Mouse (Mus musculus) neutrophil, adult 5-6 weeks (primary cell): ENCODE results near the gene Vwa3b. TPM values are rescaled to one million over a fixed set of nuclear protein-coding genes. Genes with fewer than 3 reads are reported as not detected.

Source experiments
- ATAC-seq: fragments of 151-379, 151-347 bp; 2 replicates; pipeline ENCODE4 v1.8.0; 2017; ENCODE audit warnings: mild to moderate bottlenecking, moderate TSS enrichment; ENCODE audit not compliant: insufficient number of reproducible peaks, poor library complexity, low FRiP score, severe bottlenecking; ENCODE audit errors: extremely low read depth
- total RNA-seq: library from RNA; stranded (forward); fragments of 200-1000 nt; gene quantifications from 2 replicates; pipeline ENCODE4 v1.2.3, GENCODE M21; 2017

Vwa3b gene
- total RNA-seq, 1 experiment from 2014 or later = 0.35 TPM

DNA sequence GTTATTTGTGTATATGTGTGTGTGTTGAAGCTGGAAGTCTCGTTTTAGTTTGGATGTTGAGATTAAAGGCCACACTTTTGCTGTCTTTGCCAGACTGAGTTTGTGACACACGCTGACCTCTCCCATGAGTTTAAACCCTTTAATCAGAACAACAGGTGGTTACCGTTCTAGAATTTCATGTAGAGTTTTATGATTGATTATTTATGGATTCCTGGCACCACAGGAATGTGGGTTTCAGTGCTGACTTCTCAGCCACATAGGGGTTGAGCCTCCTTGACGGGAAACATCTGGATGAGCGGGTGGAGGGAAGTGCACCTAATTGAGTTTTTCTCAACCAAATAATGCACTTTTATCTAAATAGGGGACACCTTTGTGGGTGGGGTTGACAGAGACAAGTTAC lies 19.1 kb downstream of the Vwa3b start:
- no peak for ATAC-seq

DNA sequence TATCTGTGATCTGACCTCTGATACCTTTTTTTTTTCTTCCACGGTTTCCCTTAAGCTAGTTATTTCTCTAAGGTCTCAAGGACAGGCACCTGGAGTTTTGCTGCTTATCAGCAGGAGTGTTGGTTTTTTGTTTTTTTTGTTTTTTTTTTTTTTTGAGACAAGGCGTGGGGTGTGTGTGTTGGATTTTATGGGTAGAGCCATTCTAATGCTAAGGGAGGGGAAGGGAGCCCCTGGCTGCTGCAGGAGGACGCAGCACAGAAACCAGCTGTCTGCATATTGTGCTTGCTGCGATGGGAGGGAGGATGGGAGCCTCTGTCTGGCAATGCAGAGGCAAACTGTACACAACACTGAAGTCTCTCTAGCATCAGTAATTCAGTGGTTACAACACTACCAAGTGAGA lies 22.8 kb downstream of the Vwa3b start:
- ATAC-seq = no peak

DNA sequence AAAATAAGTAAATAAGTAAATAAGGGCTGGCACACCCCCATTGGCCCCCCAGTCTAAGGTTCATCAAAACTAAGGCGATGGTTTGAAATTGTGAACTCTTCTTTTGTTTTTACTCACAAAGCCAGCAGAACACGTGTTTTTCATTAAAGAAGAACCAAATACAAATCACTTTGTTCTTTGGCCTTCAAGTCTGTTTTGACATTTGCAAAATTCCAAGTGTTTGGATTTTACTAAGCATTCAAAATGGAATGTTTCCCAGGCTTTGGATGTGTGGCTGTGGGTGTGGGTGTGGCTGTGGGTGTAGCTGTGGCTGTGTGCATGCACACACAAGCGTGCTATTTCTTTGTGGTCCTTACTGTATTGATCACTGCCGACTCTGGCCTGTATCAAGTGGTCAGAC lies 27.3 kb downstream of the Vwa3b start:
- ATAC-seq = no peak

DNA sequence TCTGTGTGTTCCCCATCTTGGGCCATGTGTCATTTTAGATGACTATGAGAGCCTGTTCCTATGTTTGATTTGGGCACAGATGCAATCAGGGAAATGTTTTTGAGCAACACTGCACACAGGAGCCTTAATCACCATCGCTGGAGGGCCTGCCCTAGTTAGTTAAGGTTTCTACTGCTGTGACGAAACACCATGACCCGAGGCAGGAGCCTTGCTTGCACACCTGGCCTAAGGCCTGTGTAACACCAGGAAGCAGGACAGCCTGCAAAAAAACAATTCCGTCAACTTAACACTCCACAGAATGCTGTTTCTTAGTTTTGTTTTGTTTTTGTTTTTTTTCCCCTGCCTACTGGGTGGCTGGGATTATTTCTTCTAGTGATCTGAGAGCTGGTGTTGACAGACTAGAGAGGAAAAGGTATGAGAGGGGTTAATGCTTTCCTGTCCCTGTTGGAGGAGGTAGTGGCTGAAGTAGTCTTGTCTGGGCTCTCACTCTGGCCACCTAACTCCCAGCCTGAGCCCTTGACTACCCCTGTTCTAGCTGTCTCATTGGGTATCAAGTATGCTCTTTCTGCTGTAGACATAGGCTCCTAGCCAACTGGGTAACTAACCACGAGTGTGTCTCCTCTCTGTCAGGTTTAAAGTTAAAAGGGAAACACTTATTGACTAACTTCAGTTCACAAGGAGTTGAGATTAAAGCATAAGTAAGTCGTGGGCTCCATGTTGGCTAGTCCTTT lies 30.6 kb downstream of the Vwa3b start:
- ATAC-seq = no peak

DNA sequence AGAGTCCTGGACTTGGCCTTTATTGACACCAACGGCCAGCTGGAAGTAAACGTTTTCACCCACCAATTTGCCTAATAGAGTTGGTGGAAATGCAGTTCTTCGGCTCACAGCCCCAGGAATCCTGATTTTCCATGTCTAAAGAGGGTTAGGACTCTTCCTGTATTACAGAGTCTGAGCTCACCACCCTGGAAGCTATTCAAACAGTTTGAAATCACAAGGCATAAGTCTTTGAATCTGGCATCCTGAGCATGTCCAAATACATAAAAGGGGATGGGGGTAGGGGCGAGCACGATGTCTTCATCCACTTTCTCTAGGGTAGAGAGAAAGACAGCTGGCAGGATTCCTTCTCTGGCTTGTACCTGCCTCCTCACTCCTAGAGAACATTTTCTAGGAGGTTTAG lies 34.5 kb downstream of the Vwa3b start:
- ATAC-seq = no peak

DNA sequence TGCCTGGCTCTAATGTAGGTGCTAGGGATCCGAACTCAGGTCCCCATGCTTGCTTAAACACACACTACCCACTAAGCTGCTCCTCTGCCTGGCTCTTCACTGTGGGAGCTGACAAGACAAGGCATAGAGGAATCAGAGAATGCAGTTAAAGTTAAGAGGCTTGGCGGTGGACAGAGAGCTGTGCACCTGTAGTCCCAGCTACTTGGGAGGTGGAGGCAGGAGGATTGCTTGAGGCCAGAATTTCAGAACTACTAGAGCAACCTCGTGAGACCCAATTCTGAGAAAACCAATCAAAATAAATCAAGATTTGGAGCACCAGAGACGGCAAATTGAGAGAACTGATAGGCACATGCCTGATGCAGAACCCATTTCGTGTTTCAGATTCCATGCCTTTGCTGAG lies 36.7 kb downstream of the Vwa3b start:
- no peak for ATAC-seq

DNA sequence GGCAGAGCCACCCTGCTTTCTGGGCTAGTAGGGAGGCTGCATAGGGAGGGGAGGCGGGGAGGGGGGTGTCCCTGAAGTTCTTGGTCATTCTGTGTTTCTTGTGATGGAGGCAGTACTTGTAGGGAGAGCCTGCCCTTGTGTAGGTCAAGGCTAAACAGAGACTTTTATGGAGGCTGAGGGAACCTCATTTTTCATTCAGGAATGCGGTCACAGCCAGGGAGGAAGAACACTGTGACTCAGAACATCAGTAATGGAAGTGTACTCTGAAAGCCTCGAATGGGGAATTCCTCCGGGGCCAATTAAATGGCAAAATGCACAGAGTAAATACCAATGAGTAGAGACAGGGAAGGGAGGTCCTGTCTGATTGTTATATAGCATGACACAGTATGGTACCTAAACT lies 37.4 kb downstream of the Vwa3b start:
- ATAC-seq = no peak

DNA sequence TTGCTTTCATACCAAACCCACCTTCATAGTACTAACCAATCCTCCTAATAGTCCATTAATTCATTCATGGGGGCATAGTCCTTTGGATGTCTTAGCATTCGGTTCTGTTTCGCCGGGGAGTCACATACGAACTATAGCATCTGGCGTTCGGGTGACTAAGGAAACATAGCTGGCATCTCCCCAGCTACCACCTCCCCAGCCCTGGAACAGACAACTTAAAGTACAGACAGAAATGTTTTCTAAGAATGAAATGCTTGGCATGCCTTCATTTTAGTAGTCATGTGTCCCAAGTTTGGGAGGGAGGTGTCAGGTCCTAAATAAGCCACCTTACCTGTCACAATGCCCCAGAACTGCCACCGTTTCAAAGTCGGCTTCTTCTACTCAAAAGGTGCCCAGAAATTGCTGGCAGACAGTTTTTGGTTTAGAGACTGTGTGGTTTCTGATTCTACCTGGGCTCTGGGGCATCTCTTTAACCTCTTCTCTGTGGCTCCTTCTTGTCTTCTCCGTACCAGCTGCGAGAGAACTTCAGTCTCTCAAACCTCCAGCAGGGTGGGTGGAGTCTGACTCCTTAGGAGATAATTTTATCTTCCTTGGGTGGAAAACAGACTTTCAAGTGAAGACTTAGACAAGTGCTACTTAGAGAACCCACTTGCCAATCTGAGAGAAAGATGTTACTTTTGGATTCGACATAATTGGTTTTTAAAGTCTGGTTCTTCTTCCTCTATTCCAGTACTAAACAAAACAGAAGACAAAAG lies 39.4 kb downstream of the Vwa3b start:
- ATAC-seq = no peak

DNA sequence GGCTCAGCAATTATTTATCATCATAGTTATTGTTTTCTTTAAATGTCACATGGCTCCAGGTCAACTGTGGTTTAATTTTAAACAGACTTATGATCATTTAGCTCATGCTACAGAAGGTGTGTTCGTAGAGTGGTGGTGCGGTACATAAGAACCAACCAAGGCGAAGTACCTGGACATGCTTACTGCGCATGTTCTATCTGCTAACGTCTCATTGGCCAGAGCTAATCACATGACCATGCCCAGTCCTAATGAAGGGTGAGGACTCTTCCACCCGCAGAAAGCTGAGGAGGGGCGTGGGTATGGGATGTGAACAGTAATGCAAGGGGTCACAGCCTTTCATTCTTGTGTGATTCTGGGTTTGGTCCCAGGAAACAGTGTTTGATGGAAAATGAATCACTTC lies 49.4 kb downstream of the Vwa3b start:
- no peak for ATAC-seq

DNA sequence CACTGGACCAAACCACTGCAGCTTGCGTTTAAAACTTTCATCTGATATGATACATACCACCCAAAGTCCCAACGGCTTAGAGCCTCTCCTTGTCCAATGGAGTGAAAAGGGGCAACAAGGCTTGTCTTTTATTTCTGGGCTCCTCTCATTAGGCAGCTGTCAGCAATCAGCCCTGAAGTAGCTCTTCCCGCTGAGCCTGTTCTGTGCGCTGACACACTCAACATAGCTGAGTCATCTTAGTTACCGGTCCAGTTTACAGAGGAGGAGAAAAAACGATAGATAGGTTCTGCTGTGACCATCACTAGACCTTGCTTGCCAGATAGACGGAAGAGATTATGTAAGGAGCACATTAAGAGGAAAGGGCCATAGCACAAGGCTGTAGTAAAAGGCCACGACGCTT lies 50.9 kb downstream of the Vwa3b start:
- no peak for ATAC-seq

DNA sequence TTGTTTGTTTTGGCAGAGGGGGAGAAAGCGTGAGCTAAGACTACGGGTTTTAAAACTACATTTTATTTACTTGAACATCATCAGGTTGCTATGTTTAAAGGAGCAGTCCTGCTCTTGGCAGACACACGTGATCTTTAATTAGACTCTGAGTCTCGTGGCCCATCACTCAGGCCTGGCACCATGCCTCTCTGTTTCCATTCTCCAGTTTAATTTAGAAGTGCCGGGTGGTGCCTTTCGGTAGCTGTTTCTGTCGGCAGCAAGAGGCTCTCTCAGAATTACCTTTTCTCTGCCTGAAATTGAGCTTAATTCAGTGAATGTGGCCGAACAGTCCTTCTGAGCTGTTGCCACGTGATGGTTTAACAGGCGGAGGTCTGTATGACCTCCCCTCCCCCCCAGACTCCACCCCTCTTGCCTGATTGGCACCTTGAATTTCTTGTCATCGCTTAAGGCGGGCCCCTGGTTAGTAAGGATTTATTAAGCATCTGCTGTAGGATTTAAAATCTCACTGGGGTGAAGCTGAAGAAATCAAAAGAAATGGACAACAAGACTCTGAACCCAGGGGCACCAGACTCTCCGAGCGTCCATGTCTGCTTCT lies 51.7 kb downstream of the Vwa3b start:
- ATAC-seq = no peak

DNA sequence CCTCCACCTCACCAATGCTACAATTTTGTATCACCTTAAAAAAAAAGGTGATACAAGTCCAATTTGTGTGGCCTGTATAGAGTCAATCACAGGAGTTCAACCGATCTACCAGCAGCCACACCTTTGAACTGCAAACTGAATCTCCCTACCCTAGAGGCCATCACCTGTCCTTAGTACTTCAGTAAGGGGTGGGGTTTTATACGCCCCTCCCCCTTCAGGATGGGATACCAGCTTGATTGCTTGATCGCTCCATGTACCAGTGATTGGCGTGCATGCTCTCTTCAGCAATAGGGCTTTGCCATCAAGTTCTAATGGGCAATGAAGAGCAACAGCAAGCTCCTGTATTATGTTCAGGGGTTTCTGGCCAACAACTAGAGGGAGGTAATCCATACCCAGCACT lies 54.0 kb downstream of the Vwa3b start:
- no peak for ATAC-seq

DNA sequence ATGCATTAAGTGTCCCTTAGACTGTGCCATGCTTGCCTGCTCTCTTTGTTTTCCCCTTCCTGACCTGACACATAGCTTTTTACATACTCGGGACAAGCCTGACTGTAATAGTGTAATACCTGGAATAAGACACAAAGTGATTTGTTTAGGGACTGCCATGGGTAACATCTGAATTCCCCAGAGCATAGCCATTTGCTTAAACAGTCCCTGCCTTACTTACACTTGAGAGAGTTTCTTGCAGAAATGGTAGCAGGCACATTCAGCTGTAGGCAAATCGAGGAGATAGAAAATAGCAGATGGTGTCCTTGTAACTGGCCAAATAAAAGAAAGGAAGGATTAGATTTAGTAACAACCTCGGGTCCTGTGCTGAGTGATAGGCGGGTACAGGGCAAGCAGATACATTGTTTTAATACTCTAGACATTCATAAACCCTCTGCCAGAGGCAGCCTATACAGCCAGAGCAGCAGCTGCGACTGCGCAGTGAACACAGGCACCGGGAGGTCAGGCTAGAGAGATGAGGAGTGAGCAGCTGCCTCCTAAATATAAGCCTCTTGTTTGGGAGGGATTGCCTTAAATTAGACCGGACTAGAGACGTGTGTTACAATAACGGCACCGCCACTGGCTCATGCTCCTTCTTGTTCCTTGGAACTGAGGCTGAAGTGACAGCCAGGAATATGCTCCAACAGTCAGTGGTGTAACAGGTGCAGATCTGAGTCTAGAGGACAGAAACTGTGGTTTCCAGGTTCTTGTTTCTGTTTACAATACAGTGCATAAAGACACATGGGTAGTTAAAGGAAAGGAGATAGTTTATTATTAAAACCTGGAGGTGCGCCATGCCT lies 55.2 kb downstream of the Vwa3b start:
- no peak for ATAC-seq

DNA sequence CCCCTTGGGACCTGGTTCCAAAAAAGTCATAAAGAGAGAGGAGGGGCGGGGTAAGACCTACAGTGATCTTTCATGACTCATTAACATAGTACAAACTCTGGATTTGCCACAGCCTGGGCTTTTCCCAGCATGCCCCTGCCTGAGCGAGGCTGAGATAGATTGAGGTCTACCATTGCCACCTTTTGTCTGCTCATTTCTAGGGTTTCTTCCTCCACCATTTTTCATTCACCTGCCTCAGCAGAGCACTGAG lies 55.7 kb downstream of the Vwa3b start:
- ATAC-seq = no peak

DNA sequence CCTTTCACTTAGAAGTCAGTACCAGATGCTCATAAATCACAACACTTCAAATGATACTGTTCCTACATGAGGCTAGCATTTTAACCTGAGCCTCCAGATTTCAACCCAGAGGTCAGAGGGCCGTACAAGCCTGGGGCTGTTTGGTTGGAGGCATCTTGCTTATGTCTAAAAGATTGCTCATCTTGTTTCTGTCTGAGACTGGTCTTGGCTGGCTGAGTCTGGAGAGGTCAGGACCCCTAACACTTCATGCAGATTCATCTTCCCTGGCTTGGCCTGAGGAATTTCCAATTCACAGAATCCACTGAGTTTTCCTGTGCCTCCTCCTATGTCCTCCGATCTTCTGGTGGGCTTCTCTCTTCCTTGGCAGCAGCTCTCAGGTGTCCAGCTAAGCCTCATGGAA lies 57.7 kb downstream of the Vwa3b start:
- no peak for ATAC-seq

DNA sequence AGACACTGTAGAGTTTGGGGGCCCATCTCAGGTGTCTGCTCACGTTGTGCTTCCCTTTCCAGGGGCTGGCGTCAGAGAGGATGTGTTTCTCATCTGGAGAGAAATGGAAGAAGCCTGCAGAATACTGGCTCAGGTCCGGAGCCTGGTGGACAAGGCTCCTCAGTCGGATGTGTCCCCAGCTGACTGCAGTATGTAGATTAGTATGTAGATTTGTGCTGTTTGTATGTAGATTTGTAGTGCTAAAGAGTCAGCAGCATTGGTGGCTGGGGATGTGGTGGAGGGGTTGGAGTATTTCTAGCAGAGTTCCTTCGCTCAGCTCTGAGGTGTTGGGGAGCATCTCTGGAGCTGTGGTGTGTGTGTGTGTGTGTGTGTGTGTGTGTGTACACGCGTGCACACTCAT lies 58.8 kb downstream of the Vwa3b start:
- ATAC-seq = no peak

DNA sequence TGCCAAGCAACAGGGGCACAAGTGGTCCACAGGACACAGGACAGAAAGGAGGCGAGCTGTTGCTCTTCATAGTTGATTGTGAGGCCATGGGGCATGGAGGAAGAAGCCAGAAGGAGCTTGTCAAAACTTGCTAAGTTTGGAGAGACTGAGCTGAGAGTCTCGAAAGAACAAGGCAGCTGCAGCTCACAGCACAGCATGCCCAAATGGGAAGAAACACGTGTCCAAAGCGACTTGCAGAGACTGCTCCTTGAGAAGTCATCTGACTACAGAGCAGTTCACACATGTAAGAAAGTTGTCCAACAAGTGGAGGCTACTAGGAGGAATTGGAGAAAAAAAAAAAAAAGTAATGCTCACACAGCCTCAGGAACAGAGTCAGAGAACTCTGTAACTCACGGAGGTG lies 62.8 kb downstream of the Vwa3b start:
- ATAC-seq = no peak

DNA sequence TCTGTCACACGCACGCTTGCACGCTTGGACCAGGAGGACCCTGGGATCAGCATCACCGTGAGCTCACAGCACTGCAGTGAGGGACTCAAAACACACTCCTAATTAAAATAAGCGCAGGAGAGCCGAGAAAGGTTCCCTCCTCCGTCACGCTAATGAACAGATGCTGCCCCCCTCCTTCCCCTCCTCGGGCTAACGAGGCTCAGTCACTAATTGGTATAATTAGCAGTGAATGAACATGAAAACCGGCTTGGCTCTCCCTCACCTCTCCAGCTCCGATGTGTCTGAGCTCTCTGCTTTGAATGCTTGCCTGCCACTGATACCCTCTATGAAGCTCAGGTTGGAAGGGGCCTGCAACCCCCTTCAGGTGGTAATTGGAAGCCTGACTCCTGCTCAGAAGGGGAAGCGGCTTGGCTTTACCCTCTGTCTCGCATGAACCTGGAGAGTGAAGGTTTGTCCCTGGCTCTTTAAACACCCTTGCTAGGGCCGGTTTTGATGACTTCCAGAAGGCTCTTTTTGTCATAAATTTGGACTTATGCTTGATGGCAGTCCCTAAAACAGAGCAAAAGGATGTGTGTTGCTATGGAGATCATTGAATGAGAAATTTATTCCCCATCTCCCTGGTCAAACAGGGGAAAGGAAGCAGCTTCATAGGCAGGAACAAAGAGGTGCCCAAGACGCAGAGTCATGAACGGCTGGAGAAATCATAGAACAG lies 71.1 kb downstream of the Vwa3b start:
- no peak for ATAC-seq

DNA sequence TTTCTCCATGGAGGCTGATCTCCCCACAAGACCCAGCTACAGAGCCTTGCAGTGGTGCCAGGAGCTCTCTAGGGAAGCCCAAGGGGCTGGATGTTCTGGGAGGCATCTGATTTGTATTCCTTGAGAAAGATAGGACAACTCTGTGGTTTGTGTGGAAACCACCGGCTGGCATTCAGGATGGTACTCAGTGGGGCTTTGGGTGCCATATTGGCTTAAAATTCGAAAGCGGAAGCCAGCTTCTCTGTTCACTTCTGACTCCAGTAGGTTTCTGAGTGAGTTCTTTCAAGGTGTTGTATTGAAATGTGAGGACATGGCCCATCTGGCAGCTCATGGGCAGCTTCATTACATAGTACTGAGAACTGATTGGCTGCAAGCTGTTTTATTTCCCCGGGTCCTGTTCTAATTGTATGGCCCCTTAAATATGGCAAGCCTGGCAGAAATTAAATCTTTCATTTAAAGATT lies 71.7 kb downstream of the Vwa3b start:
- no peak for ATAC-seq
